Mouse (Mus musculus) MEL (cell line): ENCODE results near the gene Rcor2. TPM values are rescaled to one million over a fixed set of nuclear protein-coding genes. Genes with fewer than 3 reads are reported as not detected.

Experiments
- DNase-seq: peaks from one replicate; pipeline ENCODE4 v3.0.0; 2011; ENCODE audit warnings: low read depth, low spot score
- H3K27ac ChIP-seq: 2 replicates; pipeline ENCODE4 v1.5.1; 2012; ENCODE audit warnings: low read depth, mild to moderate bottlenecking, control low read depth, low read length, moderate library complexity; ENCODE audit not compliant: control insufficient read depth
- H3K27me3 ChIP-seq, 2 experiments: fragments of 150-350 bp in 1 of 2; sonication (generic) in 1 of 2; 2 replicates each; pipeline ENCODE4 v1.6.1; 2012; ENCODE audit warnings: low read length in 2 of 2, mild to moderate bottlenecking in 2 of 2, improper control_type of control experiment in 1 of 2, moderate library complexity in 1 of 2; ENCODE audit not compliant: insufficient read depth in 2 of 2, control insufficient read depth in 1 of 2
- H3K36me3 ChIP-seq, 2 experiments: 2 replicates each; pipeline ENCODE4 v1.6.1; 2012 to 2014; ENCODE audit warnings: low read length in 2 of 2, improper control_type of control experiment in 1 of 2, inconsistent platforms in 1 of 2, mild to moderate bottlenecking in 1 of 2; ENCODE audit not compliant: insufficient read depth in 2 of 2, control insufficient read depth in 1 of 2
- H3K4me1 ChIP-seq, 2 experiments: fragments of 150-350 bp in 1 of 2; sonication (generic) in 1 of 2; 2 replicates each; pipeline ENCODE4 v1.6.1; 2012; ENCODE audit warnings: low read length in 2 of 2, improper control_type of control experiment in 1 of 2, mild to moderate bottlenecking in 1 of 2; ENCODE audit not compliant: insufficient read depth in 2 of 2, control insufficient read depth in 1 of 2
- H3K4me3 ChIP-seq, 2 experiments: fragments of 150-350 bp in 1 of 2; sonication (generic) in 1 of 2; 2 replicates each; pipeline ENCODE4 v1.5.1; 2012; ENCODE audit warnings: low read depth in 2 of 2, low read length in 2 of 2, mild to moderate bottlenecking in 2 of 2, moderate library complexity in 2 of 2, control low read depth in 1 of 2, improper control_type of control experiment in 1 of 2; ENCODE audit not compliant: control insufficient read depth in 1 of 2, insufficient read depth in 1 of 2
- H3K79me2 ChIP-seq: 2 replicates; pipeline ENCODE4 v1.6.1; 2012; ENCODE audit warnings: mild to moderate bottlenecking, low read length, moderate library complexity; ENCODE audit not compliant: control insufficient read depth, poor library complexity, insufficient read depth
- H3K9ac ChIP-seq: 2 replicates; pipeline ENCODE4 v1.6.1; 2012; ENCODE audit warnings: low read depth, mild to moderate bottlenecking, control low read depth, low read length, moderate library complexity; ENCODE audit not compliant: control insufficient read depth, poor library complexity, severe bottlenecking
- H3K9me3 ChIP-seq: fragments of 150-350 bp; sonication (generic); replicated peaks from 2 replicates; pipeline ENCODE4 v1.6.1; 2012; ENCODE audit warnings: mild to moderate bottlenecking, low read length, improper control_type of control experiment, moderate library complexity; ENCODE audit not compliant: insufficient read depth
- CHD2 ChIP-seq: IDR thresholded peaks from 2 replicates; pipeline ENCODE4 v1.6.1; 2011; ENCODE audit warnings: low read length, improper control_type of control experiment
- E2F4 ChIP-seq: IDR thresholded peaks from 2 replicates; pipeline ENCODE4 v1.6.1; 2011; ENCODE audit warnings: low read depth, low read length, improper control_type of control experiment, borderline replicate concordance
- GABPA ChIP-seq: IDR thresholded peaks from 2 replicates; pipeline ENCODE4 v1.6.1; 2012; ENCODE audit warnings: low read depth, mild to moderate bottlenecking, inconsistent platforms, low read length, improper control_type of control experiment, moderate library complexity
- HCFC1 ChIP-seq: IDR thresholded peaks from 2 replicates; pipeline ENCODE4 v1.6.1; 2012; ENCODE audit warnings: low read depth, mild to moderate bottlenecking, inconsistent platforms, low read length, improper control_type of control experiment, moderate library complexity
- KAT2A ChIP-seq: conservative IDR thresholded peaks from 2 replicates; pipeline ENCODE4 v1.6.1; 2012; ENCODE audit warnings: low read depth, low read length, improper control_type of control experiment, inconsistent platforms
- MAZ ChIP-seq: IDR thresholded peaks from 2 replicates; pipeline ENCODE4 v1.6.1; 2012; ENCODE audit warnings: low read depth, mild to moderate bottlenecking, inconsistent platforms, low read length, improper control_type of control experiment
- MEF2A ChIP-seq: IDR thresholded peaks from 2 replicates; pipeline ENCODE4 v1.6.1; 2014; ENCODE audit warnings: low read depth, mild to moderate bottlenecking, inconsistent platforms, low read length, improper control_type of control experiment; ENCODE audit not compliant: poor library complexity, insufficient replicate concordance, severe bottlenecking; ENCODE audit errors: extremely low read depth
- MXI1 ChIP-seq: IDR thresholded peaks from 2 replicates; pipeline ENCODE4 v1.6.1; 2011; ENCODE audit warnings: mild to moderate bottlenecking, low read depth, low read length, improper control_type of control experiment
- MYB ChIP-seq: IDR thresholded peaks from 2 replicates; pipeline ENCODE4 v1.6.1; 2011; ENCODE audit warnings: mild to moderate bottlenecking, low read depth, low read length, improper control_type of control experiment
- POLR2A ChIP-seq, 2 experiments: IDR thresholded peaks; 2 replicates each; pipeline ENCODE4 v1.6.1; 2011 to 2012; ENCODE audit warnings: low read length in 2 of 2, mild to moderate bottlenecking in 2 of 2, control low read depth in 1 of 2, improper control_type of control experiment in 1 of 2, low read depth in 1 of 2, moderate library complexity in 1 of 2; ENCODE audit not compliant: control insufficient read depth in 1 of 2, insufficient read depth in 1 of 2, poor library complexity in 1 of 2
- TBP ChIP-seq: IDR thresholded peaks from 2 replicates; pipeline ENCODE4 v1.8.0; 2011; ENCODE audit warnings: low read depth, low read length, improper control_type of control experiment
- UBTF ChIP-seq: IDR thresholded peaks from 2 replicates; pipeline ENCODE4 v1.6.1; 2012; ENCODE audit warnings: low read depth, mild to moderate bottlenecking, inconsistent platforms, low read length, improper control_type of control experiment, moderate library complexity, borderline replicate concordance; ENCODE audit not compliant: insufficient read depth
- USF2 ChIP-seq, 2 experiments: IDR thresholded peaks; 2 replicates each; pipeline ENCODE4 v1.6.1; 2011 to 2012; ENCODE audit warnings: improper control_type of control experiment in 2 of 2, low read length in 2 of 2, borderline replicate concordance in 1 of 2, inconsistent platforms in 1 of 2, low read depth in 1 of 2, mild to moderate bottlenecking in 1 of 2; ENCODE audit not compliant: insufficient read depth in 1 of 2
- ZKSCAN1 ChIP-seq: IDR thresholded peaks from 2 replicates; pipeline ENCODE4 v1.6.1; 2012; ENCODE audit warnings: low read depth, mild to moderate bottlenecking, inconsistent platforms, low read length, improper control_type of control experiment, moderate library complexity
- polyA plus RNA-seq, 2 experiments: library from polyadenylated mRNA; stranded (reverse) in 1 of 2; unstranded in 1 of 2; fragments of >175 nt in 1 of 2; fragments of >200 nt in 1 of 2; gene quantifications; 2 replicates each; pipeline versions ENCODE4 v1.2.1 to v1.2.4; 2012; ENCODE audit warnings: low replicate concordance in 2 of 2, low read depth in 1 of 2; ENCODE audit not compliant: insufficient read length in 2 of 2, insufficient read depth in 1 of 2, missing spikeins in 1 of 2
- total RNA-seq: library from RNA; depleted of rRNA; stranded (reverse); fragments of 300-350 nt; gene quantifications from 2 replicates; pipeline ENCODE4 v1.2.3, GENCODE M21; 2012

The Rcor2 gene
- total and polyA plus RNA-seq, 3 experiments: 31.4 to 60.2 TPM; not detected in 1

- Histone ChIP-seq H3K9ac (no peak overlapping the region), H3K27ac (no peak overlapping the region), H3K27me3 (no peaks in the 10 kb centered on the region), H3K4me1 (no peaks in the 10 kb centered on the region), H3K36me3 (no peaks in the 10 kb centered on the region), H3K4me3 (no peak overlapping the region), H3K79me2 (no peaks in the 10 kb centered on the region), H3K9me3 (no peaks in the 10 kb centered on the region)
- TF ChIP-seq TBP (no peak), POLR2A (IDR thresholded peaks at IDR 0.05; ENCODE audit: control insufficient read depth in 1 of 2, insufficient read depth in 1 of 2, low read depth in 1 of 2, low read length in 2 of 2, poor library complexity in 1 of 2) (peak in 1 of 2 experiments; percentile 4; a peak in 1 of 4 replicates)
- no peak for DNase-seq
Measured at GRCm38 (mm10) chr19:7275131-7275789, 8.1 kb downstream of the Rcor2 start.

DNA sequence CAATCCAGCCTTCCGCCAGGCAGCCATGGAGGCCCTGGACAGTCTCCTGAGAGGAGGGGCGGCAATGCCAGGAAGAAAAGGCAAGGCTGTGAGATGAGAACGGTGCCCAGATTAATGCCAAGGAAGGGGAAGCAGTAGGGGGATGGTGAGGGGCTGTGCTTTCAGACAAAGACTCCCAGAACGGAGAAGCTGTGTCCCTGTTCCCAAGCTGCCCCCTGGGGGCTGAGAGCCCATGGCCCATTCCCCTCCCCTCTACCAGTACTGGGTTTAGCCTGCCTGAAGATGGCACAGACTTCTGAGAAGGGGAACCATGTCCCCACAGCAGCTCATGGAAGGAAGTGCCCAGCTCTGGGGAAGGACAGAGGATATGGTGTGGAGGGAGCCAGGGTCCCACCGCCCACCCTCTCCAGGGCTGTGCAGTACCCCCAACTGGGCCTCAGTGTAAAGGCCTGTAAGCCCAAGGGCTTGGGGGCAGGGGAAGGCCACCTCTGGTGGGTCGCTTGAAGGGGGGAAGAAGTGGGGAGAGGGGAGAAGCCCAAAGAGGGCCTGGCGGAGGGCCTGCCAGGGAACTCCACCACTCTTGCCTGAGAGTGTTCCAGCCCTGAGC, 9.0 kb downstream of the Rcor2 start:
- no peaks in the 10 kb centered on the region for H3K4me1 ChIP-seq
- H3K27me3 ChIP-seq: no peaks in the 10 kb centered on the region
- no peaks in the 10 kb centered on the region for H3K9me3 ChIP-seq
- H3K4me3 ChIP-seq: no peak overlapping the region
- TF ChIP-seq E2F4 (no peak), GABPA (no peak), HCFC1 (no peak), USF2 (IDR thresholded peaks at IDR 0.05; ENCODE audit: borderline replicate concordance in 1 of 2, insufficient read depth in 1 of 2, low read depth in 1 of 2, low read length in 2 of 2) (no peak), KAT2A (no peak), MAZ (no peak), CHD2 (no peak), MYB (no peak), MXI1 (no peak), MEF2A (no peak), UBTF (no peak), ZKSCAN1 (no peak)
- TF ChIP-seq, all 39 proteins: peak for 0
- H3K9ac ChIP-seq: no peak overlapping the region
- no peaks in the 10 kb centered on the region for H3K36me3 ChIP-seq
- no peaks in the 10 kb centered on the region for H3K79me2 ChIP-seq
- no peak for DNase-seq
- H3K27ac ChIP-seq: no peak overlapping the region
